Mouse (Mus musculus) midbrain, embryonic 12.5 days (tissue): ENCODE measurements at regions not wholly inside any gene's neighbourhood (a gene's known extent, or its start where the extent isn't known, plus 50 kb on each side); places are given as distances from the start of the nearest gene placed in this dataset.
"Not testable (repeated sequence)": the region's sequence is repeated elsewhere in the genome, so short reads cannot be mapped to it uniquely, and the experiment has no call there.

Source experiments
- ATAC-seq: fragments of 200-750 bp; cut with Nextera tagmentation; 2 replicates; pipeline ENCODE4 v1.8.0; 2017; ENCODE audit warnings: low read depth, moderate TSS enrichment, moderate library complexity; ENCODE audit not compliant: low FRiP score
- H3K27ac ChIP-seq: fragments of 300-500 bp; sonication (generic); replicated peaks from 2 replicates; pipeline ENCODE4 v1.5.1; 2016; ENCODE audit warnings: mild to moderate bottlenecking
- H3K27me3 ChIP-seq: fragments of 300-500 bp; sonication (generic); 2 replicates; pipeline ENCODE4 v1.6.1; 2016; ENCODE audit warnings: mild to moderate bottlenecking
- H3K36me3 ChIP-seq: fragments of 300-500 bp; sonication (generic); 2 replicates; pipeline ENCODE4 v1.6.1; 2016
- H3K4me1 ChIP-seq: fragments of 300-500 bp; sonication (generic); 2 replicates; pipeline ENCODE4 v1.6.1; 2016
- H3K4me2 ChIP-seq: fragments of 300-500 bp; sonication (generic); replicated peaks from 2 replicates; pipeline ENCODE4 v1.6.1; 2016; ENCODE audit warnings: mild to moderate bottlenecking, moderate library complexity
- H3K4me3 ChIP-seq: fragments of 300-500 bp; sonication (generic); 2 replicates; pipeline ENCODE4 v1.5.1; 2016; ENCODE audit warnings: mild to moderate bottlenecking
- H3K9ac ChIP-seq: fragments of 300-500 bp; sonication (generic); replicated peaks from 2 replicates; pipeline ENCODE4 v1.6.1; 2016; ENCODE audit warnings: mild to moderate bottlenecking, moderate library complexity
- H3K9me3 ChIP-seq: fragments of 300-500 bp; sonication (generic); 2 replicates; pipeline ENCODE4 v1.6.1; 2016; ENCODE audit warnings: mild to moderate bottlenecking
- WGBS: fragments of 180-500 bp; shearing (Covaris S2); methylation state at CpG from one replicate; pipeline ENCODE4 v1.1.7; 2016; 5-methylcytosine and 5-hydroxymethylcytosine counted together

DNA sequence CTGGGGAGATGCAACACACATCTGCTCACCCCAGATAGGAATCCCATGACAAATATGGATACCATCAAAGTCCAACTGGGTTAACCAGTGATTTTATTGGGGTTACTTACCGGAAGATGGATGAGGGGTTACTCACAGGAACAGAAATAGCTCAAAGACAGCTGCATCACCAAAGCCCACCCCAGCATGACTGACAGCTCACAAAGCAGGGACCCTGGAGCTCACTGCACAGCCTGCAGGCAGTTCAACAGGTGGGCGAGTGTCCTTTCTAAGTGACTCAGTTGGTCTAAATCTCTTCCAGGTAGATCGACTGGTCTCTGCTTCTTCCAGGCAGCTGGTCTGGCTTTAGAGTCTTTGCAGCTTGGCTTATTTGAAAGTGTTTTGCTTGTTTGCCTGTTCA lies 114.2 kb downstream of the Bdh1 start:
- Histone ChIP-seq H3K9ac (no peak overlapping the region), H3K4me3 (no peak overlapping the region), H3K4me1 (peaks cover 17% of the 10 kb centered on the region), H3K27me3 (0 out of 2 replicates have a peak, but pooled peaks cover 6% of the 10 kb centered on the region), H3K4me2 (no peak overlapping the region), H3K36me3 (no peaks in the 10 kb centered on the region), H3K9me3 (no peaks in the 10 kb centered on the region), H3K27ac (no peak overlapping the region)
- WGBS = 82% methylated on average over 3 of the region's 3 CpGs
- no peak for ATAC-seq

DNA sequence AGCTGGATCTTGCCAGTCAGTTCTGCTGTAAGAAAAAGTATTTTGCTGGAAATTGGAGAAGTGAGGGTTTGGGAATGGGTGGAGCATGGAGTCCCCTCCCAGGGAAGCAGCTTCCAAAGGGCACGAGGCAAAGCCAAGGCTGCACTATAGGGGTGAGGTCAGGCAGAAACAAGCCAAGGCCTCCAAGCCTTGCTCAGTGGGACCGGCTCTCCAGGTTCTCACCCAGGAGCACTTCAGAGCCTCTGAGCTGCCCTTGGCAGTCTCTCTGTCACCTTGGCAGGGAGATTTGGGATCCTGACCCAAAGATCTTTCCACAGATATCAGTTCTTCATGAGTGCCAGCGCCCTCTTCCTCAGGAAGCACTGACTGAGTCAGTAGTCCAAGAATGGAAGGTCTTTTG lies 116.5 kb downstream of the Bdh1 start:
- Histone ChIP-seq H3K27ac (no peak overlapping the region), H3K4me1 (peaks cover 12% of the 10 kb centered on the region), H3K4me2 (no peak overlapping the region), H3K27me3 (peaks cover 6% of the 10 kb centered on the region), H3K36me3 (no peaks in the 10 kb centered on the region), H3K9ac (no peak overlapping the region), H3K9me3 (no peaks in the 10 kb centered on the region), H3K4me3 (no peak overlapping the region)
- 75% methylated on average over 3 of the region's 3 CpGs for WGBS
- ATAC-seq = no peak

DNA sequence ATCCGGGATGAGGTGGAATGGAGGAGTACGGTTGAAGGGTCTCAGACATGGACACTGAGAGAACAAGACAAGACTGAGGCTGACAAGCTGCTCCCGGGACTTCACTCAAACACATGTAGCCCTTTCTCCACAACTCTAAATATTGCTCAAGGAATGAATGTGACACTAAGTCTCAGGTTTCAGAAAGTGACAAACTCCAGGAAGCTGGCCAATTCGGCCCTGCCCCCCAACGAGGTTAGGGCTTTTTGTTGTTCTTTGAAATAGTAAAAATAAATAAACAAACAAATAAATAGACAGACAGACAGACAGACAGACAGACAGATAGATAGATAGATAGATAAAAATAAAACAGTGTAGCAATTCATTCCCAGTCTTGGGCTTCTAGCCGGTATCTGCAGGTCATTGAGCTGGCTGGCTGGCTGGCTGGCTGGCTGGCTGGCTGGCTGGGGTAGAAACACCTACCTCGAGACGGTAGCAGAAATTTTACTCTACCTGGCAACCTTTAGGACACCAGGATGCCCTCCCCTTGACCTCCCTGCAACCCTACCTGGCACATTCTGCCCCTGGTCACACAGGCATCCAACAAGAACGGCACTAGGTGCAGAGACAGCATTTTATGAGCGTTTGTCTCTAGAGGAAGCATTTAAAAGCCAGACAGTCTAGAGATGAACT lies 119.6 kb upstream of the Dlg1 start:
- Histone ChIP-seq H3K36me3 (no peaks in the 10 kb centered on the region), H3K4me3 (no peak overlapping the region), H3K9me3 (no peaks in the 10 kb centered on the region), H3K4me1 (peaks cover 36% of the 10 kb centered on the region), H3K9ac (no peak overlapping the region), H3K4me2 (no peak overlapping the region), H3K27ac (no peak overlapping the region), H3K27me3 (peaks cover 23% of the 10 kb centered on the region)
- ATAC-seq = no peak
- WGBS = 77% methylated on average over 10 of the region's 10 CpGs

DNA sequence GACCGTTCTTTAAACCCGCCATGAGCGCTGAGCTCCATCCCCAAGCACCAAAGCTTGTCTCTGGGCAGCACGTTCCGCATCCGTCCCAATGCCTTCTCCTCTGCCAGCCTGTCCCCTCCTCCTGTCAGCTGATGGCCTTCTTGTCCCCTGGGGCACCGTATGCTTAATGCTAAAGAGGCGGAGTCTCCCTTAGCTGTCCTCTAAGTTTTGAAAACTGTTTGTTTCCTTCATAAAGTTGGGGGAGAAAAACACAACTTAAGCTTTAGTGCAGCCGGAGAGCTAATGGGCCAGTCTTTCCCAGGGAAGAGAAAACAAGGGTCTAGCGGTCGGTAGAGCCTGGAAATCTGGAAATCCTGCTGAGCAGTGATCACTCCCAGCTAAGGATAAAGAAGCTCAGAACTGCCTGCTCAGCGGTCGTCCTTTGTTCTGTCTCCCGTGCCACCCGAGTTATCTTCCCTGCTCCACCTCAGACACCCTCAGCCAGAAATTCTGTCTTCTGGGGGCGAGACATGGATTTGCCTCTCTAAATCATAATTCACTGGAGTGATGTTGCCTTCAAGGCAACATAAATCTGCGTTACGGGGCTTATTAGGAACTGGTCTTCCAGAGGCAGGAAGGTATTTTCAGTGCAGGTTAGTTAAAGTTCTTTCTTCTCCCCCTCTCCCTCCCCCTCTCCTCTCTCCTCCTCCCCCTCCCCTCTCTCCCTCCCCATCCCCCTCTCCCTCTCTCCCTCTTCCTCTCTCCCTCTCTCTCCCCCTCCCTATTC lies 117.0 kb upstream of the Dlg1 start:
- no peaks in the 10 kb centered on the region for H3K9me3 ChIP-seq
- peaks cover 22% of the 10 kb centered on the region for H3K27me3 ChIP-seq
- H3K9ac ChIP-seq = peak overlapping the region; percentile 46; the same call in 1 of the 2 replicates
- 2% methylated on average over 18 of the region's 18 CpGs for WGBS
- peak overlapping the region; percentile 30 for H3K4me3 ChIP-seq
- H3K4me2 ChIP-seq = peak overlapping the region; percentile 58
- H3K4me1 ChIP-seq = peaks cover 36% of the 10 kb centered on the region
- no peaks in the 10 kb centered on the region for H3K36me3 ChIP-seq
- ATAC-seq = peak; percentile 74
- peak overlapping the region; percentile 76 for H3K27ac ChIP-seq

DNA sequence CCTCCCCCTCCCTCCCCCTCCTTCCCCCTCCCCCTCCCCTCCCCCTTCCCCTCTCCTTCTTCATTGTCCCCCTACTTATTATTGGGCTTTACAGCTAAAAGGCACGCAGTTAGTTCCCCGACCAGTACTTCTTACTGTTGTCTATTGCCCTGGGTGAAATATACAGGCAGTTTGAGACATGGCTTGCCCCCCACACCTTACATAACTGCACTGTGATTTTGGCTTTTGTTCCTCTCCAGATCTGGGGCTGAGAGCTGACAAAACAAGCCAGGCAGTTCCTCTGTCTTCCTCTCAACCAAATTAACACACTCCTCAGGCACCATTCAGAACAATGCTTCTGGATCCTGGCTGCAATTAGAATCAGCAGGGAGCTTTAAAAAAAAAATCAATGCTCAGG lies 116.4 kb upstream of the Dlg1 start:
- 0% methylated on average over 2 of the region's 2 CpGs for WGBS
- H3K4me3 ChIP-seq = peak overlapping the region; percentile 30; the same call in 1 of the 2 replicates
- H3K4me1 ChIP-seq = peaks cover 41% of the 10 kb centered on the region
- peaks cover 22% of the 10 kb centered on the region for H3K27me3 ChIP-seq
- H3K36me3 ChIP-seq = no peaks in the 10 kb centered on the region
- no peaks in the 10 kb centered on the region for H3K9me3 ChIP-seq
- peak overlapping the region; percentile 58 for H3K4me2 ChIP-seq
- H3K27ac ChIP-seq = peak overlapping the region; percentile 76
- ATAC-seq = peak; percentile 57; the same call in 1 of the 2 replicates
- H3K9ac ChIP-seq = no peak overlapping the region; the same call in 1 of the 2 replicates

DNA sequence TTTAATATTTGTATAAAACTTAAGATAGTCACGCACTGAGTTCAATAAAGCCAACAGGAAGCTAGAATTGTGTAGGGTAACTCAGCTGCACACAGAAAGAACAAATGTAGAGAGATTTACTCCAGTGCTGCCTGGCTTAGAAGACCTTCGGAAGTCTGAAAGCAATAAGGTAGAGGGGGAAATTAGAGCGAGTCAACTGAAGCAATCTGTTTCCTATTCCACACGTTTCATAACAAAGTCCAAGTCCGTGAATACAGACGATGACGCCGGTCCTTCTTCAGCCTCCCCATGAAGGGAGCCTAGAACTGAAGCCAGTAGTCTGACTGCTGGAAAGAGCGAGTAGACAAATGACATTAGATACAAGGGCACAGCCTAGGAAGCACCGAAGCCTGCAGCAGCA lies 115.9 kb upstream of the Dlg1 start:
- H3K9me3 ChIP-seq = no peaks in the 10 kb centered on the region
- peaks cover 22% of the 10 kb centered on the region for H3K27me3 ChIP-seq
- peak overlapping the region; percentile 54; the same call in 1 of the 2 replicates for H3K27ac ChIP-seq
- H3K9ac ChIP-seq = no peak overlapping the region
- no peaks in the 10 kb centered on the region for H3K36me3 ChIP-seq
- 42% methylated on average over 10 of the region's 10 CpGs for WGBS
- ATAC-seq = no peak
- H3K4me3 ChIP-seq = no peak overlapping the region
- H3K4me1 ChIP-seq = peaks cover 46% of the 10 kb centered on the region
- H3K4me2 ChIP-seq = no peak overlapping the region

DNA sequence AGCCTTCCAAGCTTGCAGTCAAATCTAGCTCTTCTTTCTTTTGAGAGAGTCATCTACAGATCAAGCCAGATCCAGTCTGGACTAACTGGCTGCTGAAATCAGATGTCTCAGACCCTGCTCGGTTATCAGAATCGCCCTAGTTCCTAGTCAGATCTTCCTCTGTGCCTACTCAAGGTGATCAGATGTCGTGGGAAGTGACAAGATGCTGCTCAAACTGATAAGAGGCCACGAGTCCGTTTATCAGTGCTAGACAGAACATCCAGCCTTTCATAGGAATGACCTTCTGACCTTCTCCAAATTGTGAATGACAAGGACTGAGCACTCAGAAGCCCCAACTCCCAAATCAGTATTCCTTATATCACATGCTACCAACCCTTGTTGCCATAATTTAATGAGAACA lies 113.3 kb upstream of the Dlg1 start:
- Histone ChIP-seq H3K9ac (no peak overlapping the region), H3K4me3 (no peak overlapping the region), H3K9me3 (no peaks in the 10 kb centered on the region), H3K27me3 (peaks cover 8% of the 10 kb centered on the region), H3K4me1 (peaks cover 41% of the 10 kb centered on the region), H3K4me2 (no peak overlapping the region), H3K36me3 (no peaks in the 10 kb centered on the region), H3K27ac (no peak overlapping the region)
- 84% methylated on average over 5 of the region's 5 CpGs for whole genome bisulfite sequencing
- ATAC-seq = no peak

DNA sequence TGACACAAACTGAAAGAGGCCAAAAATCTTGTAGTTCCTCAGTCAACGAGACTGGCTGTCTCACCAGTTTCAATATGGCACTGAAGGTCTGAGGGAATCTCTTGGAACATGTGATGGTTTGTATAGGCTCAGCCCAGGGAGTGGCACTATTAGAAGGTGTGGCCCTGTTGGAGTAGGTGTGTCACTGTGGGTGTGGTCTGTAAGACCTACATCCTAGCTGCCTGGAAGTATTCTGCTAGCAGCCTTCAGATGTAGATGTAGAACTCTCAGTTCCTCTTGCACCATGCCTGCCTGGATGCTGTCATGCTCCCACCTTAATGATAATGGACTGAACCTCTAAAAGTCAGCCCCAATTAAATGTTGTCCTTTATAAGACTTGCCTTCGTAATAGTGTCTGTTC lies 112.7 kb upstream of the Dlg1 start:
- not testable (repeated sequence) for H3K4me2 ChIP-seq, H3K36me3 ChIP-seq, ATAC-seq, H3K9ac ChIP-seq, H3K4me3 ChIP-seq, H3K9me3 ChIP-seq, H3K27ac ChIP-seq, H3K27me3 ChIP-seq
- H3K4me1 ChIP-seq = peaks cover 35% of the 10 kb centered on the region
- 96% methylated on average over 2 of the region's 2 CpGs for WGBS

DNA sequence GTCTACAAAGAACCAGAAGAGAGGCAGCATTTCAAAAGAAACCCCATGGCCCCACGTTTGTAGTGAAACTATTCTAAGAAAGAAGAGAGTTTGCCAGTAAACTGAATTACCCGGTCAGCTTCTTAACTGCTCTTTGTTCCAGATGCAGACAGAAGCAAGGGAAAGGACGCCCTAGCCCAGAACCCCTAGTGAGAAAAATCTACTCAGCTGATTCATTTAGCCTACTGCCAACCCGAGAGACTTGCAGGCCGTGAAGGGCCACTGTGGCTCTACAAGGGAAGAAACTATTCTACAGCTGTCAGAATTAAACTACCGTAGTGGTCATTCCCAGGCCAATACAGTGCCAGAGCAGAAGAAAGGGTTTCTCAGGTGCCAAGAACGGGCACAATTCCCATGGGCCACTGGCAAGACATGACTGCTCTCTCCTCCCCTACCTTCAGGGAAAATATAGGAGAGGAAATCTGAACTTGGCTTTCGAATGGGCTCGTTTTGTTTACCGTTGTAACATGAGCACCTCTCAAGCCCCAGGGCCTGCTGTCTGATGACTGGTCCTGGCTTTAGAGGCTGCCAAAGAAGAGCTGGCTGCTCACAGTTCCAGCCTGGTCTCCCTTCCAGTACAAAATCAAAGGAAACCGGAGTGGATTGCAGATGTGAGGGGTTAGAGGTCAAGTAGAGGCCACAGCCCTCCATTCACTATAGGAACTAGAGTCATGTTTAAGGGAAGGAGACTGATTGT lies 111.7 kb upstream of the Dlg1 start:
- no peak for ATAC-seq
- Histone ChIP-seq H3K9me3 (no peaks in the 10 kb centered on the region), H3K4me2 (no peak overlapping the region), H3K9ac (no peak overlapping the region), H3K36me3 (no peaks in the 10 kb centered on the region), H3K4me1 (peaks cover 24% of the 10 kb centered on the region), H3K4me3 (no peak overlapping the region), H3K27ac (no peak overlapping the region), H3K27me3 (no peaks in the 10 kb centered on the region; the same call in 1 of the 2 replicates)
- WGBS = 35% methylated on average over 11 of the region's 11 CpGs

DNA sequence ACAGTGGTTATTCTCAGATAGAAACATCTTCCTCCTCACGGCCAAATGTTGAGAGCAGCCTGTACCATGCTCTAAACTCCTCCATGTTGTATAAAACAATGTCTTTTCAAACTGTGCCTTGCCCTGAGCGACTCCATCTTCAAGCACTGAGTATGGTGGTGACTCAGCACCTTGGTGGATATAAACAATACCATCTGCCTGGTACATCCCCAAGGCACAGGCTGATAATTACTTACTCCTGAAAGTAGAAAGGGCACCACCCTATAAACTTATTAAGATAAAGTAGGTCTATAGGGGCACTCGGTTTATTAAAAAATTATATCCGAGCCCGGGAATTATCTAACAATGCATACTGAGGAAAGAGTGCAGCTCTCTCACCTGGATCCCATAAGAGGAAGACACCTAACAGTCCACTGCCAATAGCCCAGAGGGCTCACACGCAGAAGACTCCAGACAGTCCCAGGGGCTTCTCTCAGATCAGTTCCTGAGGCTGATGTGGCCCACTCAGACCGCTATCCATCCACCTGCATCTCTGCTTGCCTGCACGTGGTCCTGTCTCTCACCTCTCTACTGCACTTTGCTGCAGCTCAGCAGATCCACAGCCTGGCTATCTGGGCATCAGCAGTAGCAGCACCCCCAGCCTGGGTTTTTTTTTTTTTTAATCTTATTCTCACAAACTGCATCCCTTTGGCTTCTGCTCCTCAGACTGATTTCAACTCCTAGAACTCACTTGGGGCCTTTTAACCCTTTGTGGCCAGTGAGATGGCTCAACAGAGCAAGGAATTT lies 109.7 kb upstream of the Dlg1 start:
- 86% methylated on average over 8 of the region's 8 CpGs for WGBS
- H3K4me1 ChIP-seq = peaks cover 13% of the 10 kb centered on the region
- ATAC-seq = no peak

DNA sequence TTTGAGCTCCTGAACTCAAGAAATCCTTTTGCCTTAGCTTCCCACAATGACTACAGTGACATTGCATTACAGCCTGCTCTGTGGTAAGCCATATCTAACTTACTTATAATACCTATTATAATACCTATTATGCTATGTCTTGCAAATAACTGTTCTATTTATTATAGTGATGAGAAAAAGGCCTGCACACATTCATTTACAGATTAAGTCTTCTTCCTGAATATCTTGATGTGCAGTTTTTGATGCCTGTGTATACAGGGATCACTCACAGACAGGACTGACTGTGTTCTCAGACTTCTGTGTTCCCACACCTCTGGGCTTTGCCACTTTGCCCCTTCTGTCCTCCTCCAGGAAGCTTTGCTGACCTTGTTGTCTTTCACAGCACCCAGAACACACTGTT lies 102.8 kb upstream of the Dlg1 start:
- H3K27me3 ChIP-seq = no peaks in the 10 kb centered on the region
- H3K27ac ChIP-seq = no peak overlapping the region
- H3K36me3 ChIP-seq = no peaks in the 10 kb centered on the region
- no peak overlapping the region for H3K4me3 ChIP-seq
- no peak for ATAC-seq
- H3K4me2 ChIP-seq = no peak overlapping the region
- no peaks in the 10 kb centered on the region for H3K4me1 ChIP-seq
- no peak overlapping the region for H3K9ac ChIP-seq
- H3K9me3 ChIP-seq = no peaks in the 10 kb centered on the region

More for the DNA sequence above, 109.7 kb upstream of the Dlg1 start:
- Histone ChIP-seq H3K36me3 (no peaks in the 10 kb centered on the region), H3K9me3 (no peaks in the 10 kb centered on the region), H3K4me3 (no peak overlapping the region), H3K9ac (no peak overlapping the region), H3K4me2 (no peak overlapping the region), H3K27ac (no peak overlapping the region), H3K27me3 (no peaks in the 10 kb centered on the region; the same call in 1 of the 2 replicates)
